Mouse (Mus musculus): ENCODE data around the gene Jsrp1. TPM values are rescaled to one million over a fixed set of nuclear protein-coding genes. Genes with fewer than 3 reads are reported as not detected.

Jsrp1 gene
- total and polyA plus RNA-seq, 2 experiments from 2014 or later: 1.4 TPM; not detected in 1

DNA sequence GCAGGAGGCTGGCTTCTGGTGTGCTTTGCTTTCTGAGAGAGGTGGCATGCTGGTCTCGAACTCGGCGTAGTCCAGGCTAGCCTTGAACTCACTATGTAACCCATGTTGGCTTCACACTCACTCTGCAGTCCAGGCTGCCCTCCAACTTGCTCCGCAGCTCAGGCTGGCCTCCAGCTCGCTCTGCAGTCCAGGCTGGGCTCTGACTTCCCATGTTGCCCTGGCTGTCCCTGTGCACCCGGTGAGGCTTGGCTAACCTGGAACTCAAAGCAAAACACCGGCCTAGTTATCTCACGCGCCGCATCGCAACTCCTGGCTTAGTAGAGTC, 42.4 kb upstream of the Jsrp1 start:
- peaks cover 15% of the 10 kb centered on the region for H3K36me3 ChIP-seq (ENCODE audit: insufficient read depth, low read length)
- peak overlapping the region; percentile 84 for H3K9ac ChIP-seq (replicated peaks; ENCODE audit: low read length)
- ATAC-seq (no peak), DNase-seq (ENCODE audit: low spot score) (no peak)
- no peaks in the 10 kb centered on the region for H3K9me3 ChIP-seq (ENCODE audit: low read length)
- peak overlapping the region; percentile 99 for H3K4me2 ChIP-seq (ENCODE audit: low read depth, low read length)
- no peak for TF ChIP-seq CTCF (IDR thresholded peaks at IDR 0.05; ENCODE audit: low read depth)
- H3K27ac ChIP-seq: peak overlapping the region; percentile 86; the same call in 1 of the 2 replicates
- H3K27me3 ChIP-seq (ENCODE audit: insufficient read depth, low read length): no peaks in the 10 kb centered on the region
- 20% methylated on average over 11 of the region's 11 CpGs for WGBS
- peaks cover 16% of the 10 kb centered on the region; the same call in 1 of the 2 replicates for H3K4me1 ChIP-seq (ENCODE audit: insufficient read depth, low read length)
- peak overlapping the region; percentile 70 for H3K4me3 ChIP-seq (ENCODE audit: low read length)

GRCm38 (mm10) chr10:80854913-80855748, 41.8 kb upstream of the Jsrp1 start, which contains the start of the genes Lsm7 and Sppl2b:
Lsm7 (minus strand) TSS chr10:80855209.
Sppl2b (plus strand) TSS chr10:80855275.
- H3K4me2 ChIP-seq (ENCODE audit: low read depth, low read length): peak within 1 kb of the TSS; percentile 99
- H3K4me3 ChIP-seq (ENCODE audit: low read length): peak within 1 kb of the TSS; percentile 70
- no peak for TF ChIP-seq CTCF (IDR thresholded peaks at IDR 0.05; ENCODE audit: low read depth)
- H3K36me3 ChIP-seq (ENCODE audit: insufficient read depth, low read length): peaks cover 15% of the 10 kb centered on the region
- peak within 1 kb of the TSS; percentile 84 for H3K9ac ChIP-seq (replicated peaks; ENCODE audit: low read length)
- under 1% methylated on average over 81 of the region's 81 CpGs for WGBS
- no peaks in the 10 kb centered on the region for H3K9me3 ChIP-seq (ENCODE audit: low read length)
- H3K27ac ChIP-seq: peak within 1 kb of the TSS; percentile 86
- no peaks in the 10 kb centered on the region for H3K27me3 ChIP-seq (ENCODE audit: insufficient read depth, low read length)
- H3K4me1 ChIP-seq (ENCODE audit: insufficient read depth, low read length): peaks cover 16% of the 10 kb centered on the region; the same call in 1 of the 2 replicates
- DNase-seq (ENCODE audit: low spot score) (peak; percentile 99), ATAC-seq (peak; percentile 84)

DNA sequence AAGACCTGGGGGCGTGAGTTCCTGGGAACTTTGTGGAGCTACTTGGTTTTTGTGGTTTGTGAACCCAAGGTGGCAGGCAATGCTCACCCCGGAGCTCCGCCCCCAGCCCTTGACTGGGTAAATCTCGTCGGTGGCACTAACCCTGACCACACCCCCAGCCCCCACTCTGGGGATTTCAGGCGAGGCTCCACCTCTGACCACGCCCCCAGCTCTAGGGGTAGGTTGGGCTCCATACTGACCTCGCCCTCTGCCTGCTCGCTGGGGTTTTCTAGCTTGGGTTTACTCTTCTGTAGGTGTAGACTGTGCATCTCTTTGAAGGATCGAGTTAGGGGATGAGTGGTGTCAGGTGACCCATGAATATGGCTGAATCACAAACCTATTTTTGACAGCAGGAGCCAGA, 35.3 kb upstream of the Jsrp1 start:
- ATAC-seq: no peak
- no peaks in the 10 kb centered on the region for H3K9me3 ChIP-seq (ENCODE audit: low read length)
- 15% methylated on average over 10 of the region's 10 CpGs for WGBS
- H3K36me3 ChIP-seq (ENCODE audit: insufficient read depth, low read length): peaks cover 15% of the 10 kb centered on the region
- H3K4me1 ChIP-seq (ENCODE audit: insufficient read depth, low read length): no peaks in the 10 kb centered on the region; the same call in 1 of the 2 replicates
- no peak overlapping the region for H3K4me2 ChIP-seq (ENCODE audit: low read depth, low read length)
- no peak for TF ChIP-seq CTCF (IDR thresholded peaks at IDR 0.05; ENCODE audit: low read depth)
- H3K27me3 ChIP-seq (ENCODE audit: insufficient read depth, low read length): no peaks in the 10 kb centered on the region
- H3K4me3 ChIP-seq (ENCODE audit: low read length): no peak overlapping the region
- no peak for DNase-seq (ENCODE audit: low spot score)
- H3K9ac ChIP-seq (replicated peaks; ENCODE audit: low read length): no peak overlapping the region
- H3K27ac ChIP-seq: no peak overlapping the region

GRCm38 (mm10) chr10:80845732-80846131, 32.4 kb upstream of the Jsrp1 start:
- Histone ChIP-seq H3K9ac (replicated peaks; ENCODE audit: low read length) (no peak overlapping the region), H3K4me3 (ENCODE audit: low read length) (no peak overlapping the region), H3K27me3 (ENCODE audit: insufficient read depth, low read length) (no peaks in the 10 kb centered on the region), H3K27ac (no peak overlapping the region), H3K4me1 (ENCODE audit: insufficient read depth, low read length) (no peaks in the 10 kb centered on the region; the same call in 1 of the 2 replicates), H3K36me3 (ENCODE audit: insufficient read depth, low read length) (no peaks in the 10 kb centered on the region), H3K9me3 (ENCODE audit: low read length) (no peaks in the 10 kb centered on the region), H3K4me2 (ENCODE audit: low read depth, low read length) (no peak overlapping the region)
- ATAC-seq (no peak), DNase-seq (ENCODE audit: low spot score) (no peak)
- no peak for TF ChIP-seq CTCF (IDR thresholded peaks at IDR 0.05; ENCODE audit: low read depth)
- WGBS: 77% methylated on average over 12 of the region's 12 CpGs

DNA sequence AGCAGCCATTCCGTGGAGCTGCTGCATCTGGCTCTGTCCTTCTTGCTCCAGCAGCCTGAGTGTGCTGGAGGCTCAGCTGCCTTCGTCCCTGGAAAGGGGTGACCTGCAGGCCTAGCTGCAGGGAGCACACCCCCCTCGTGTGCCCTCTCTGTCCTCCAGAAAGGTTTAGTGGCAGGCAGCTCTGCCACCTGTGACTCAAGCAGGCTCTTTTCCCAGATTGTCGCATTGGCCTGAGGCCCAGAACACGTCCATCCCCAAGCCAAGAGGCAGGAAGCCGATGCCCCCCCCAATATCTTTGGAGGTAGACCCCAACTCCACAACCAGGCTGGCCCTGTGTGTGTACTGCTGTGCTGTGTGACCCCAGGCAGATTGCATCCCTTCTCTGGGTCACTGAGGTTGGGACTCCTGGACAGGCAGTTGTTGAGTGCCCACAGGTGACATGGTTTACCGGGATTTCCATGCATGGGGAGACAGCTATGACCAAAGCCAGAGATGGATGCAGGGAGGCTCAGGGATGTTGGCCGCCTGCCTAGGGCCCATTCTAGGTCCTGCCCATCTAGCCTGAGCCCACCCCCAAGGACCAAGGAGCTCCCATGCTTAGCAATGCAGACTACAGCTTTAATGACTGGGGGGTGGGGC, 31.9 kb upstream of the Jsrp1 start:
- WGBS: 48% methylated on average over 8 of the region's 8 CpGs
- Histone ChIP-seq H3K36me3 (ENCODE audit: insufficient read depth, low read length) (no peaks in the 10 kb centered on the region), H3K9ac (replicated peaks; ENCODE audit: low read length) (no peak overlapping the region), H3K27me3 (ENCODE audit: insufficient read depth, low read length) (no peaks in the 10 kb centered on the region), H3K9me3 (ENCODE audit: low read length) (no peaks in the 10 kb centered on the region), H3K4me3 (ENCODE audit: low read length) (no peak overlapping the region), H3K4me1 (ENCODE audit: insufficient read depth, low read length) (no peaks in the 10 kb centered on the region; the same call in 1 of the 2 replicates), H3K4me2 (ENCODE audit: low read depth, low read length) (no peak overlapping the region), H3K27ac (no peak overlapping the region)
- DNase-seq (ENCODE audit: low spot score) (no peak), ATAC-seq (no peak)
- no peak for TF ChIP-seq CTCF (IDR thresholded peaks at IDR 0.05; ENCODE audit: low read depth)

DNA sequence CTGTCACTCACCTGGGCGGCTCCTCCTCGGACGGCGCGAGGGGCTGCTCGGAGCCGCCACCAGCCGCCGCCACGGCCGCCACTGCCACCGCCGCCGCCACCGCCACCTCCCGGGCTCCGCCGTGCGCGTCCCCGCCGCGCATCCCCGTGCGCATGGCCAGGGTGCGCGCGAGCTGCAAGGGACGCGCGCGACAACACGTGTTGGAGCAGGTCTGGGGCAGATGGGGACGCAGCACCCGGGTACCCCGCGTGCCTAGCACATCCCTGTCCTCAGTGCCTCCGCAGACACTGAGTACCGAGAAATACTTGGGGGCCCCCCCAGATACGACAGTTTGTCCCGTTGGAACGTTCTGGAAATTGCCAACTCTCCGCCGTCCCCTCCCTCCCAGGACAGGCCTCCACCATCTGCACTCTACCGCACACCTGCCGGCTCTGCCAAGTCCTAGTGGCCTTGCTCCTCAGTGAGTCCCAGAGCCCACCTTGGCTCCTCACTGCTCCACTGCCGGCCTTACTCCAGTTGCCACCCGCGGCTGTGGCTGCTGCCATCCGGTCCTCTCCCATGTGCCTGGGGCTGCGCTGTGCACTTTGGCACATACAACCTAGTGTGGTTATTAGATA, 30.7 kb upstream of the Jsrp1 start, which contains the start of gene Lingo3:
Gene Lingo3 (minus strand): TSS at position 109 of the 617 bp plus-strand sequence.
- no peak for TF ChIP-seq CTCF (IDR thresholded peaks at IDR 0.05; ENCODE audit: low read depth)
- Histone ChIP-seq H3K9ac (replicated peaks; ENCODE audit: low read length) (peak within 1 kb of the TSS; percentile 75), H3K27me3 (ENCODE audit: insufficient read depth, low read length) (no peaks in the 10 kb centered on the region), H3K4me3 (ENCODE audit: low read length) (peak within 1 kb of the TSS; percentile 57), H3K4me1 (ENCODE audit: insufficient read depth, low read length) (no peaks in the 10 kb centered on the region; the same call in 1 of the 2 replicates), H3K9me3 (ENCODE audit: low read length) (no peaks in the 10 kb centered on the region), H3K4me2 (ENCODE audit: low read depth, low read length) (peak within 1 kb of the TSS; percentile 78), H3K27ac (peak within 1 kb of the TSS; percentile 45; the same call in 1 of the 2 replicates), H3K36me3 (ENCODE audit: insufficient read depth, low read length) (no peaks in the 10 kb centered on the region)
- ATAC-seq: peak; percentile 69
- WGBS: 3% methylated on average over 47 of the region's 51 CpGs
- DNase-seq (ENCODE audit: low spot score): peak; percentile 83
